Mouse (Mus musculus): Measurements from ENCODE around the gene Eppin. TPM values are rescaled to one million over a fixed set of nuclear protein-coding genes. Genes with fewer than 3 reads are reported as not detected.
A peak's percentile ranks its signal among the peaks of the same experiment; 100 is the strongest.
"Not testable (repeated sequence)": the region's sequence is repeated elsewhere in the genome, so short reads cannot be mapped to it uniquely, and the experiment has no call there.

The Eppin gene
- not detected for total RNA-seq (2022)

DNA sequence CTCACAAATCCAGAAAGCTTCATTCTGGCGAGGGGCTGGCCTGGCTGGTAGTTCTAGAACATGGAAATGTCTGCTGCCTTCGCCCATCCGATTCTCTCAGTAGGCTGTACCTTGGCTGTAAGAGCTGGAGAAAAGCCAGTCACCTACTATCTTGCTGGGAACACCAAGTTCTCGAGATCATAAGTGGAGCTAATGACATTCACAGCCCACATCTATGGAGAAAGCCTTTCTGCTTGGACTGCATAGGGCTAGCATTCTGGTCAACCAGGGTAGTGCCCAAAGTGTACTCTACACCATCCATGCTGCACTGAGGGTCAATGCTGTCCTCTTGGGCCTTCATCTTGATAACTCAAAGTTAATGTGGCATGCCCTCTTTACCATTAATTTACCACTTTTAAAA, at the start of gene Eppin:
Gene Eppin (minus strand): TSS at position 101 of the 400 bp plus-strand sequence.
- no peak for DNase-seq (ENCODE audit: low spot score in 2 of 2)

DNA sequence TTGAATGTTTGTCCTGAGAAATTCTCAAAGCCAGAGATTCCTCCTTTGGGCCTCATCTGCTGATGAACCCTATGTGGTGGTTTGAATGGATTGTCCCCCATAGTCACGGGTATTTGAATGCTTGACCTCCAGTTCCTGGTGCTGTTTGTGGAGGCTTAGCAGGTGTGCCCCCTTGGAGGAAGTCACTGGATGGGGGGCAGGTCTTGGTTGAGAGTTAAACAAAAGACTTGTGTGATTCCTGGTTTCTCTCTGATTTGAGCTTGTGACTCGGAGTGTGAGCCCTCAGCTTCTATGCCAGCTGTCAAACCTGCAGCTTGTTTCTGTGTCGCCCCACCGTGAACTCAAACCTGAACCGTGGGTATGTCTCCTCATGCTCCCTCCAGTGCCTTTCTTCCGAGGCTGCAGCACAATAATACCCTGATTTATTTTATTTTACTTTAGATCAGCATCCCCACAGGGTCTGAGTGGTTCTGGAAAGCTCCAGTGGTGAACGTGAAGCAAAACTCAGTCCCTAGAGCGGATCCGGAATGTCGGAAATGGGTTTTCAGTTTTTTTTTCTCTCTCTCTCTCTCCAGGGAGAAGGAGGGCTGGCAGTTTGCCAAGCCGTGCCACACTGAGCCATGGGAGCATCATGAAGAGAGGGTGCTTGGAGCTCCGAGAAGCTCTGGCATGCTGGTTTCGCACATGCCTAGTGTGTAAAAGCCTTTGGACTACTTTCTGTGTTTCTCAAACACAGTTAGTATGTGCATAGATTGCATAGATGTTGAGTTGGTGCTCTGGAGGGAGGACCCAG, 48.7 kb upstream of the Eppin start:
- DNase-seq (ENCODE audit: low spot score in 2 of 2): no peak

DNA sequence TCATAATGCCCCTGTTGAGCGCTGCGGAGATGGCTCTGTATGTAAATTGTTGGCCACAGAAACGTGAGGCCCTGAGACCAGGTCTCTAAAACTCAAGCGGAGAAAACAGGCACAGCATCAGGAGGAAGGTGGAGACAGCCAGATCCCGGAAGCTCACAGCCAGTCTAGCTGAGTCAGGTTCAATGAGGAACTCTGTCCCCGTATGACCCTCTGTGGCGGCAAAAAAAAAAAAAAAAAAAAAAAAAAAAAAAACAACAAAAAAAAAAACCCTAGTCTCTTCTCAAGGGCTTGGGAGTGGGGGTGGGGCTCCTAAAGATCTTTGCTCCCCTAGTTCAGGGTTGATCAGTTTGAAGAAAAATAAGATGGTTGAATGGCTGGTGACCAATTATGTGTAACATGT, 47.7 kb upstream of the Eppin start:
- no peak for DNase-seq (ENCODE audit: low spot score in 2 of 2)

DNA sequence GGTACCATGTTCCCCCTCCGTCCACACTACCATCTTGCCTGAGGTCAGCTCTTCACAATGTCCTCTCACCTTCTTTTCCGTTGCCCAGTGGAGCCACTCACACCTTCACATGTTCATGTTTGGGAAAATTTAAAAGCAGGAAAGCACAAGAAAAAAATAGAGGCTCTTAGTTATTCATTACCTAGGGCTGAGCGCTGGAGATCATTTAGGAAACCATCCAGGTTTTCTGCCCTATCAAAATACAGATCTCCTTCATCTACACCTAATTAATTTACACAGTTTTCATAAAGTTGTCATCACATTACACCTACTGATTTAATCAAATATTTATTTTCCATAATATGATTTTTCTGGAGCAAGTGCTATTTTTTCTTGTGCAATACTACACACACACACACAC, 45.3 kb upstream of the Eppin start, which contains the start of gene Wfdc16:
Gene Wfdc16 (minus strand): TSS at position 101 of the 400 bp plus-strand sequence.
- no peak for DNase-seq (ENCODE audit: low spot score in 2 of 2)

DNA sequence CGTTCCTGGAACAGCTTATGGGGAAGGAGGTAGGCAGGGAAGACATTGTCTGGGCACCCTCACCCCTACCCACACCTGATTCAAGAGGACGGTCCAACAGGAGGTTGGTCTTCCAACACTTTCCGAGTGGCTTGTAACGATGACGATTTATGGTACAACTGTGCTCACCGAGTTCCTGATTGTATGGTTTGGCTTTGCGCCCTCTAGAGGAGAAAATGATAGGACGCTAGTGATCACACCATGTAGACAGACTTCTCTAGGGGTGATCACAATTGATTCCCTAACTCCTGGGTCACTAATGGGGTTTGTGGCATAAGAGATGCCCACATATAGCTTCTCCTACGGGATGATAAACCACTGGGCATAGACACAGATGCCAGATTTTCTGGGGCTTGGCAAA, 41.9 kb upstream of the Eppin start:
- no peak for DNase-seq (ENCODE audit: low spot score in 2 of 2)

DNA sequence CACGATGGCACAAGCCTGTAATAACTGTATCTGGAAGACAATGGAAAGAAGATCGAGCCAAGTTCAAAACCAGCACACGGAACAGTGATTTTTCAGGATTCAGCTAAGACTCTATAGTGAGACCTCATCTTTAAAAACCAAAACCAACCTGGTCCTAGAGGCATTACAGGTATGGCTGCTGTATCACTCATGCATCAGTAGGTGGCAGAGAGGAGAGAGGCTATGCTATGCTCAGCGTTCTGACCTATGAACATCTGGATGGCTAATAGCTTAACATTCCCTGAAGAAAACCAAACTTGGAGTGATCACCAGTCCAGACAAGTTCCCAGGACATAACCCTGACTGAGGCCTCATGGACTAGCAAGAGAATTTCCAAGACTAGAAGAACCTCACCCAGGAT, 28.4 kb upstream of the Eppin start:
- DNase-seq (ENCODE audit: low spot score in 2 of 2): no peak

DNA sequence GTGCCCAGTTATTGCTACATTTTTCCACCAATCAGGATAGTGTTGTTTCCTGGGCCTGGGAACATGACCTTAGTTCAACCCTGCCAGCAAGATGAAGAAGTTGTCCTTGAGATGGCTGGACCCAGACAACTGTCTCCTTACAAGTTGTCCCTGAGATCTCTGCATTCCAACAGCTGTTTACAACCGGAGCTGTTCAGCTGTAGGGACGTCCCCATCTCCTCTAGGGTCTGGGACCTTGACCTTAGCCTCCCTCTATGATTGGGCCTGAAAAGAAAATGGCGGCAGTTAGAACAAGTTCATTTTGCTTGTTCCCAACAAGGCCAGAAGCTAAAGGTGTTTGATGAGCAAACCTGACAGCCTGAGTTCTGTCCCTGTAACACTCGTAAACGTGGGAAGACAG, 25.7 kb upstream of the Eppin start:
- no peak for DNase-seq (ENCODE audit: low spot score in 2 of 2)

DNA sequence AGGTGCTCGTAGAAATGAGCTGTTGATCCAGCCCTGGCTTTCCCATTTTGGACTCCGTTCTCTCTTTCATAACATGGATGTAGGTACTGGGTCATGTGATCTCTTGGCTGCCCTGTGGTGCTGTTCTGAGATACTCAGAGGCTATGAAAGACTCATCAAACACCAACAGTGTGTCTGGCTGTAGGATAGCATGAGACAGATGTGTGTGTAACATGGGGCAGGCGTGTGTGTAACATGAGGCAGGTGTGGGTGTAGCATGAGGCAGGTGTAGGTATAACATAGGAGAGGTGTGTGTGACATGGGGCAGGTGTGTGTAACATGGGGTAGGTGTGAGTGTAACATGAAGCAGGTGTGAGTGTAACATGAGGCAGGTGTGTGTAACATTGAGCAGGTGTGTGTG, 22.0 kb upstream of the Eppin start:
- no peak for DNase-seq (ENCODE audit: low spot score in 2 of 2)

DNA sequence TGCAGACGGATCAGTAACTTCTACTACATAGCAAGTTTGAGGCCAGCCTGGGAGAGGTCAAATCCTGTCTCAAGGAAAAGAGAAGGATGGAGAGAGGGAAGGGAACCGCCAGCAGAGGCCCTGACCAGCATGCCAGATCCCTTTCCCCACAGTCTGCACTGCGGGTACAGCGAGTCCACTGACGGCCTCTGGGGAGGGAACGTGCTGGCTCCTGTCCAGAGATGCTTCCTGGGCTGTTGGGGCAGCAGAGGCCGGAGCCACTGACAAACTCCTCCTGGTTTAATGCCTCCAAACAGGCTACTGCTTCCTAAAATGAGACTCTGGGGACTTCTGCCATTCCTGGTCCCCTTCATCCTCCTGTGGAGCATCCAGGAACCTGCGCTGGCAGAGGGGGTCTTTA, 20.1 kb upstream of the Eppin start, which contains the start of the genes Wfdc6b and Wfdc8:
Gene Wfdc6b (plus strand): TSS at position 52 of the 400 bp plus-strand sequence.
Gene Wfdc8 (minus strand): TSS at position 156 of the 400 bp plus-strand sequence.
- peak in 1 of 2 experiments; percentile 32 for DNase-seq (ENCODE audit: low spot score in 2 of 2)

DNA sequence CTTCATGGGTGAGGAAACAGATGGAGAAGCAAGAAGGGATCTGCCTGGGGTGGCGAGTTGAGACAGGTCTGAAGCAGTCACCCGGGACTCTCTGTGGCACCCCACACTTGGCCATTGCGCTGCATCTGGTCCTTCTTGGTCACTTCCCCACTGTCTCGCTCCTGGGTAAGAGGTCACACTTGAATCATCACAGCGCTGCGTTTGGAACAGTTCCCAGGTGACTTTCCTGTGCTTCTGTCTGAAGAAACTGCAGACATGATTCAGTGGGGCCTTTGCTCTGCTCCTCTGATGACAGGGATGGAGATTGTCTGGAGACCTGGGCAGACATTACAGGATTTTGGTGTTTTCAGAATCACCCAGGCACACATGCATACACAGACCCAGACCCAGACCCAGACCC, 15.4 kb upstream of the Eppin start:
- no peak for DNase-seq (ENCODE audit: low spot score in 2 of 2)

DNA sequence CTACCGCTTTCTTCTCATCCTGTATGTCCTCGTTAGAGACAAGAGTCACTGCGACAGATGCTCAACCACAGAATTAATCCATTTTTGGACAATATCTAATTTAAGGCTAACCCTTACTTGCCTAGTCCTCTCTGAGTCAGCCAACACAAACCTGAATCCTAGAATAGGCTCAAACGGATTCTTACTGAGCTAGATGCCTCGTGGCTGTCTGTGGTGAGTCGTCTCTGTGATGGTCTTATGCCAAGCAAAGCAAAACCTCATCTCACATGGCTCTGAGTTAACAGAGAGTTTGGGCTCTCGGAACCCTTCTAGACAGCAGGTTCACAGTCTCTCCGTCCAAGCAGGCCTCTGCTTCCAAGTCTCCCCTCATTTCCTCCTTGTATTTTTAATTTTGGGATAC, 11.0 kb upstream of the Eppin start:
- no peak for DNase-seq (ENCODE audit: low spot score in 2 of 2)

DNA sequence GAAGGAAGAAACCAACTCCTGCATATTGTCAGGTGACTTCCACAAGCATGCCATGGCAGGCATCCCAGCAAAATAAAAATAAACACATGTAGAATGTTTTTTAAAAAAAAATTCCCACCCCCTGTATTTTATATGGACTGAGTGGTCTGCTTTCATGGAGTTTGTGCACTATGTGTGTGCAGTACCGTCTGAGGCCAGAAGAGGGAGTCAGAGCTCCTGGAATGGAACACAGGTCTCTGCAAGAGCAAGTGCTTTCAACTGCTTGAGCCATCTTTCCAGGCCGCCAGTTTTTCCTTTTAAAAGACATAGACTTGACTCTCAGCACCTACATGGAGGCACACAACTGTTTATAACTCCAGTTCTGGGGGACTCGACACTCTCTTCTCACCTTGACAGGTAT, 10.1 kb upstream of the Eppin start:
- DNase-seq (ENCODE audit: low spot score in 2 of 2): no peak

DNA sequence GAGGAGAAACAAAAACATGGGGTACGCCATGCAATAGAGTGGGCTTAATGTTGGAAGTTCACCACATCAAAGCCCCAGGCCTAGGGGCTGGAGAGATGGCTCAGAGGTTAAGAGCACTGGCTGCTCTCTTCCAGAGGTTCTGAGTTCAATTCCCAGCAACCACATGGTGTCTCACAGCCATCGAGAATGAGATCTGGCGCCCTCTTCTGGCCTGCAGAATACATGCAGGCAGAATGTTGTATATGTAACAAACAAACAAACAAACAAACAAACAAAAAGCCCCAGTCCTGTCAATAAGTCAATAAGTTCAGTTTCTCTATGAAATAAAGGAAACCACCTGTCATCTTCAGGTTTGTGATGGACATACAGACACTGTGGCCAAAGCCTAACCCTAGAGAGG, 6.8 kb upstream of the Eppin start:
- DNase-seq (ENCODE audit: low spot score in 2 of 2): no peak

DNA sequence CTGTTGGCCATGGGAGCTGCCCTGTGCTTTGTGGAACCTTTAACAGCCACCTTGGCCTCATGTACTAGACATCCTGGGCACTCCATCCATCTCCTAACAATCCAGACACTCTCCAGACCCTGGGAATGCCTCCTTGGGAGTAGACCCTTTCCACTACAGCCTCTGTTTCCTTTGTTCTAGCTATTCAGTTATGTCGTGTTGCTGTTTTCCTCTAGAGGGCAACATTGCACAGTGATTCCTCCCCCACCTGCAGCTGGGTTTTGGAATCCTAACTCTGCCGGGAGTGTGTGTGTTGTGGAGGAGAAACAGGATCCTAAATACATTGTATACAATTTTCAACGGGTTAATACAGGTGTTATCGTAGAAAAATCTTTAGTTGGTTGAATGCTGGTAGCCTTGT, 1.4 kb downstream of the Eppin start:
- no peak for DNase-seq (ENCODE audit: low spot score in 2 of 2)

DNA sequence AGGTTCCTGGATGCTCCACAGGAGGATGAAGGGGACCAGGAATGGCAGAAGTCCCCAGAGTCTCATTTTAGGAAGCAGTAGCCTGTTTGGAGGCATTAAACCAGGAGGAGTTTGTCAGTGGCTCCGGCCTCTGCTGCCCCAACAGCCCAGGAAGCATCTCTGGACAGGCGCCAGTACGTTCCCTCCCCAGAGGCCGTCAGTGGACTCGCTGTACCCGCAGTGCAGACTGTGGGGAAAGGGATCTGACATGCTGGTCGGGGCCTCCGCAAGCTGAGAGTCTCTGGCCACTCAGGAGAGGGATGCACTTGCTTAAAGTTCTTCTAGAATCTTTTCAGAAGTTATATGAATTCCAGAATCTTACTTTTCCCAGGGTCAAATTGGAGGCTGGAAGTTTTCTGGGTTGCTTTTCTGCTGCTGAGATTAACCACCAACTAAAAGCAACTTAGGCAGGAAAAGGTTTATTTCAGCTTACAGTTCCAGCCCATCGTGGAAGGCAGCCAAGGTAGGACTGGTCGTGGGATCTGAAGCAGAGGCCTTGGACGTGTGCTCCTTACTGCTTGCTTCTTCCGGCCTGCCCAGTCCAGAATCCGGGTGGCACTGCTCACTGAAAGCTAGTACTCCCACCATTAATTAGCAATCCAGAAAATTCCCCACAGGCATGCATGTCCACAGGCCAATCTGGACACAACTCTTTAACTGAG, 8.2 kb downstream of the Eppin start, which contains the start of gene Wfdc6a:
Gene Wfdc6a (minus strand): TSS at position 423 of the 701 bp plus-strand sequence.
- DNase-seq (ENCODE audit: low spot score in 2 of 2): not testable (repeated sequence)

DNA sequence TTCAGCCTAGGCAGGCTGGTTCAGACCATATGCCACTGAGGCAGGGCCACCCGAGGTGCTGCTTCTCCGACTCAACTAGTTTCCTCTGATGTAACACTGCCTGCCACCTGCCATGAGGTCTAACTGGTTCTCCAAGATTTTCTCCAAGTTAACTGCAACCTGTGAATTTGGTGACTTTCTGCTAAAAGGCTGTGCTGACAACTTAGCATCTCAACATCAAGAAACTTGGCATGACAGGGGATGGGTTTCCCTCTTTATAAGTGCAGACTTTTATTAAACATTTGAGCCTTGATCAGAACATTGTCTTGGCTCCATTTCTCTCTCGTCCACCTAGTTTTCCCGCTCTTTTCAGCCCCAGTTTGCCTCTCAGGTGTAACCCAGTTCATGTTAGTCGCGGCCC, 20.0 kb downstream of the Eppin start, which contains the start of gene Spint3:
Gene Spint3 (minus strand): TSS at position 101 of the 400 bp plus-strand sequence.
- DNase-seq (ENCODE audit: low spot score in 2 of 2): not testable (repeated sequence)

DNA sequence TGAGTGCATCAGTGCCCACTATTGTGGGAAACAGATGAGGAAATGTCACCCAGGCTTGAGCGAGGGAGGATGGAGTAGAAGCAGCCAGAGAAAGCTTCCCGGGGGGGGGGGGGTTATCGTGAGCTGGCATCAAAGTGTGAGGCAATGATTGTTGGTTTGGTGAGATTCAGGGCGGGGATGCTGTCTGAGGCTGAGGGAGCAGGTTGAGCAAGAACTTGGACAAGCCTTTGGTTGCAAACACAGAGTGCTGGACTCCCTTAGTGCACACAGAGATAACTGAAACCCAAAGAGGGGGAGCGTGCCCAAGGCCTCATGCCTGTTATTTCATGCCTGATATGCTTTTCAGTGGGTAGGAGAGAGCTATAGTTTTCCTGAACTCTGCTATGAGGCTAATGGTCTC, 25.9 kb downstream of the Eppin start:
- DNase-seq (ENCODE audit: low spot score in 2 of 2): no peak

DNA sequence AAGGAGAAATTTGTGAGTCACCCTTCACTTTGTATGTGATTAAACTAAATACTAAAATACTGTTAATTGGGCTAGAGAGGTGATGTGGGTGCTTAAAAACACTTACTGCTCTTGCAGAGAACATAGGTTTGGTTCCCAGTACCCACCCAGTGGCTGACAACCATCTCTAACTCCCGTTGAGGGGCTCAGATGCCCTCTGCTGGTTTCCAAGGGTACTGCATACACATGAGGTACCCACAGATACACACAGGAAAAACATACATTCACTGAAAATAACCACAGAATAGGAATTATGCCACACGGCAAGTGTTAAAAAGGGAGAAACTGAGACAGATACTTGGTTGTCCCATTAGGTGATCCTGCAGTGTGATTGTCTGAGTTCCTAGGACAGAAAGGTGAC, 26.4 kb downstream of the Eppin start:
- DNase-seq (ENCODE audit: low spot score in 2 of 2): no peak

DNA sequence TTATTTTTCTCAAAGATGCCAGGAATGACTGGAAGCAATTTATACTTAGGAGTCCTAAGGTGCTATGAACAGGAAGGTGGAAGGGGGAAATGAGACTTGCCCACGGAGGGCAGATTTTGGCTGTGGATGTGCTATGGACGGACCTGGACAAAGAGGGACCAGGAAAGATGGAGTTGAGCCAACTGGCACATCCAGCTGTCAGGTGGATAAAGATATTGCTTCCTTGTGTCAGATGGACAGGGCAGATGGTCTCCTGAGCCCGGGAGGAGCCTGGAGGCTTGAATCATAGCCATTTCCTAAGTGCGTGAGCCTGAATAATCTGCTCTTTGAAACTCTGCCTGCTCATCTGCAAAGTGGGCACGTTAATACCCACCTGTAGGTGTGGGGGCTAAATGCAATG, 29.0 kb downstream of the Eppin start:
- no peak for DNase-seq (ENCODE audit: low spot score in 2 of 2)

DNA sequence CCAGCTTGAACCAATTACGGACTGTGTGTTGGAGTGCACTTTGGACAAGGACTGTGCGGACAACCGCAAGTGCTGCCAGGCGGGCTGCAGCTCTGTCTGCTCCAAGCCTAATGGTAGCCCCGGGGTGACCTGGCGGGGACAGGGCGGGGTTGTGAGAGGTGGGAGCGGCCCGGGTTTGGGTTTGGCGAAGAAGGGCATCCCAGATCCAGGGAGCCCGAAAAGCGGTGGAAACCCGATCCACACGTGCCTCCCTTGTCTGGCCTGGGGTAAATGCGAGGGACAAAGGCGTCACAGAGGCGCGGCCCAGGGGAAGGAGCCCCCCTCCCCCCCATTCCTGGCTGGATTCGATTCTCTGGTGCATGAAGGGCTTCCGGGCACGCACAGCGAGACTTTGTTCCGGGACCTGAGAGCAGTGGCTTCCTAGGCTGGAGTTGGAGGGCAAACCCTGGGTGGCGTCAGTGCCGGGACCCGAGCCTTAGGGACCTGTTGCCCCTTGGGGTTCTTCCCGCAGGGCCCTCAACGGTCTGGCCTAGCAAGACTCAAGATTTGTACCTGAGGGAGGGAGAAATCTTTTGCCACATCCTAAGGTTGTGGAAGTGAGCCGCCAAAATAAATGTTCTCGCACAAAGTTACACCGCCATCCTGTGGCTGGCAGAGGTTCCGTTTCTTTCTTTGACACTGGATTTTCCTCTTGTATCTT, 29.9 kb downstream of the Eppin start:
- DNase-seq (ENCODE audit: low spot score in 2 of 2): no peak

DNA sequence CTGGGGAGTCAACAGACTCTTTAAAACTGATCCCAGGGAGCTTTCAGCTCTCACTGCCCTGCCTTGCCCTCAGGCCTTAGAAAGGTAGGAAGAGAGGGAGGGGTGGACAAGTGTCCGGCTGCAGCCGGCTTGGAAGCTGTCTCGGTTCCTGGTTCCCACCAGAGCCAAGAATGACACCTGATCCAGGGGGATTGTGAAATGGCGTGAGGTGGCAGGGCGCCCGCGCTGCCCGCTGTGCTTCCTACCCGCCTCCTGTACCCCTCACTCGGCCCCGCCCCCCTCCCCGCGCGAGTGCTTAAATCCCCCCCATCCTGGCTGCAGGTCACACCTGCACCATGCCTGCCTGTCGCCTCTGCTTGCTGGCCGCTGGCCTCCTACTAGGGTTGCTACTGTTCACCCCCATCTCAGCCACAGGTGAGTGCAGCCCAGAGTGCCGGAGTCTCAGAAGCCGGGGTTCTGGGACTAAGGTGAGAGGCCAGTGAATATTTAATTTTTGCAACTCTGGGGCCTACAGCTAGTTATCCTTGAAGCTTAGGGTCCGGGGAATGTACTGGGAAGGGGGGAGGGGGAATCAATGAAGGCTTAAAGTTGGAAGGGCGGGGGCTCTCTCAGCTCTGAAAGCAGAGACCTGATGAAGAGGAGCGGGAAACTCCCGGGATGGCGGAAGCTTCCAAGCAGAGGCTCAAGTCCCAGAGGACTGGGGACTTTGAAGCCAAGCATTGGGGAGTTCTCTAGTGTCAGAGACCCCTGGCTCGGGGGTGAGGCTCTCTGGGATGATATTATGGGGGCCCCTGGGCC, 30.8 kb downstream of the Eppin start, which contains the start of gene Wfdc2:
Gene Wfdc2 (plus strand): TSS at position 23 of the 798 bp plus-strand sequence.
- peak in 1 of 2 experiments; percentile 28 for DNase-seq (ENCODE audit: low spot score in 2 of 2)

All from gastrocnemius, adult 8-10 months (tissue).